Mouse (Mus musculus) forebrain, postnatal 0 days (tissue): ENCODE results near the gene Tesmin. TPM values are rescaled to one million over a fixed set of nuclear protein-coding genes. Genes with fewer than 3 reads are reported as not detected.

Experiments used
- ATAC-seq: fragments of 200-750 bp; cut with Nextera tagmentation; 2 replicates; pipeline ENCODE4 v1.8.0; 2017; ENCODE audit warnings: mild to moderate bottlenecking, moderate library complexity
- DNase-seq: peaks from one replicate; pipeline ENCODE4 v3.0.0-alpha.2; 2015
- H3K27ac ChIP-seq: fragments of 300-500 bp; sonication (generic); 2 replicates; pipeline ENCODE4 v1.5.1; 2014; ENCODE audit warnings: low read depth, mild to moderate bottlenecking, antibody characterized with exemption, low read length, moderate library complexity, mixed read lengths
- H3K27me3 ChIP-seq: fragments of 300-500 bp; sonication (generic); 2 replicates; pipeline ENCODE4 v1.6.1; 2014; ENCODE audit warnings: mild to moderate bottlenecking, low read length, mixed read lengths; ENCODE audit not compliant: insufficient read depth
- H3K36me3 ChIP-seq: fragments of 300-500 bp; sonication (generic); 2 replicates; pipeline ENCODE4 v1.6.1; 2014; ENCODE audit warnings: mild to moderate bottlenecking, moderate library complexity; ENCODE audit not compliant: insufficient read depth
- H3K4me1 ChIP-seq: fragments of 300-500 bp; sonication (generic); 2 replicates; pipeline ENCODE4 v1.6.1; 2014; ENCODE audit warnings: antibody characterized with exemption; ENCODE audit not compliant: insufficient read depth
- H3K4me2 ChIP-seq: fragments of 300-500 bp; sonication (generic); 2 replicates; pipeline ENCODE4 v1.6.1; 2014; ENCODE audit warnings: low read depth, mild to moderate bottlenecking, moderate library complexity
- H3K4me3 ChIP-seq: fragments of 300-500 bp; sonication (generic); 2 replicates; pipeline ENCODE4 v1.5.1; 2014; ENCODE audit warnings: low read depth, low read length, mixed read lengths
- H3K9ac ChIP-seq: fragments of 300-500 bp; sonication (generic); 2 replicates; pipeline ENCODE4 v1.6.1; 2014; ENCODE audit warnings: mild to moderate bottlenecking
- H3K9me3 ChIP-seq: fragments of 300-500 bp; sonication (generic); 2 replicates; pipeline ENCODE4 v1.6.1; 2016; ENCODE audit warnings: low read length
- CTCF ChIP-seq: sonication (generic); IDR thresholded peaks from 2 replicates; pipeline ENCODE4 v1.5.1; 2016; ENCODE audit warnings: antibody characterized with exemption, control low read depth, low read depth
- WGBS: fragments of 180-500 bp; shearing (Covaris S2); extraction: QIAGEN DNeasy Blood & Tissue Kit; methylation state at CpG from one replicate; pipeline ENCODE4 v1.1.7; 2014; 5-methylcytosine and 5-hydroxymethylcytosine counted together
- polyA plus RNA-seq: library from polyadenylated mRNA; unstranded; fragments of >200 nt; fragmentation: Nextera tagmentation; extraction: Ambion mirVana; gene quantifications from 2 replicates; pipeline ENCODE4 v1.2.1, GENCODE M21; 2015
- total RNA-seq: library from RNA; depleted of rRNA; stranded (reverse); fragments of >200 nt; gene quantifications from 2 replicates; pipeline ENCODE4 v1.2.3, GENCODE M21; 2014

Gene Tesmin
- total and polyA plus RNA-seq, 2 experiments from 2014 or later = 0.71 to 1.5 TPM

DNA sequence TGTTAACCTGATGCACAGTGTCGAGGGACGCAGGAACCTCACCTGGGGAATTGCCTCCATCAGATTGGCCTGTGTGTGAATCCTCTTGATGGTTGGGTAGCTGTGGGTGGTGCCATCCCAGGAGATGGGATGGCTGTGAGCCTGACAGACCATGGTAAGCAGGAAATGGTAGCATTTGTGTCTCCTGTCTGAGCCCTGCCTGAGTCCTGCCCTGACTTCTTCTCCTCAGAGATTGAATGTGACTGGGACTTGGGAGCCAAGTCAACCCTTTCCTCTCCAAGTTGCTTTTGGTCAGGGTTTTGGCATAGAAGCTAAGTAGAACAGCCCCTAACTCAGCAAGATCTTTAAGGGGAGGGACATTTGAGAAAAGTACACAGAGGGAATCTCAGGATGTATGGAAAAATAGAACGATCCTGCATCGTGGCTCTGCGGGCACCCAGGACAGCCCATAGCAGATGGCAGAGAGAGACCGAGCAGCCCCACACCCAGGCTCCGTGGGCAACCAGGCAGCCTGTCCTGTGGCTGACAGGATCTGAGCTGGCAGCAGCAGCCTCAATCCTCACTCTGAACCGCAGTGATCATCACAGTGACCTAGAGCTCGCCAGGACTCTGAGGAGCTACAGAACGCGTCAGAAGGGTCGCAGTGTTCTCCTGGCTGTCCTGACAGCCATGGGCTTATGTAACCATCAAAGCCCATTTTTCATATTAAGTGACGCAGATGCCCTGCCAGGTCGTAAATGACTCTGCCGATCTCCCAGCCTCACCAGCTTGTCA is 39.6 kb downstream of the Tesmin start:
- TF ChIP-seq CTCF = no peak
- Histone ChIP-seq H3K36me3 (no peaks in the 10 kb centered on the region), H3K27me3 (no peaks in the 10 kb centered on the region), H3K9me3 (no peaks in the 10 kb centered on the region), H3K4me2 (no peak overlapping the region), H3K4me3 (no peak overlapping the region), H3K27ac (no peak overlapping the region), H3K4me1 (no peaks in the 10 kb centered on the region), H3K9ac (no peak overlapping the region)
- DNase-seq (no peak), ATAC-seq (no peak; the same call in 1 of the 2 replicates)
- 77% methylated on average over 15 of the region's 15 CpGs for whole genome bisulfite sequencing

DNA sequence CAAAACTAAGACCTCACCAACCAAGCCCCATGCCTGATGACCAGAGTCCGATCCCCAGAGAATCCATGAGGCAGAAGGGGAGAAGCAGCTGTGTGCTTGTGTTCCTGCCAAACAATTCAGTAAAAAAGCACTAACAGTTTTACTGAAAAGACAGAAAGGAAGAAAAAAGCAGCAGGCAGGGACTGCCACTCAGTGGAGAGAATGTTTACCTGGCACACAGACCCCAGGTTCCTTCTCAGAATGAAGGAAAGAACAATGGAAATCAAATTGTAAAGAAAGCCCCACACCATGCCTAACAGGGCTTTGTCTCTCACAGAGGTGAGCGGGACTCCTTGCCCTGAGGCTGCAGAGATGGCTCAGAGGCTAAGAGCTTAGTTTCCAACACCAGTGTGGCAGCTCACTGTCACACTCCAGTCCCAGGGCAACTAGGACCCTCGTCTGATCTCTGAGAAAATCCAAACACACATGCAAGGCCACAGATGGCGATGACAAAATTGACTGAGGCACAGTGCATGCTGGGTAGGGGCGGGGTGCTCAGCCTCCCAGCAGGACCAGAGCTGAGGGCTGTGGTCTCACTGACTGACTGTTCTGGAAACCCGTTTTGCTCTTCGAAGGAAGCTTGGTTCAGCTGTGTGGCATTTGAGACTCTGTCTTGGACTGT is 40.6 kb downstream of the Tesmin start:
- Histone ChIP-seq H3K9me3 (no peaks in the 10 kb centered on the region), H3K27me3 (no peaks in the 10 kb centered on the region), H3K36me3 (no peaks in the 10 kb centered on the region), H3K4me2 (no peak overlapping the region), H3K9ac (0 out of 2 replicates have a peak overlapping the region, but pooled peaks have one; percentile 28), H3K4me1 (no peaks in the 10 kb centered on the region), H3K4me3 (no peak overlapping the region), H3K27ac (peak overlapping the region; percentile 50)
- 36% methylated on average over 7 of the region's 7 CpGs for WGBS
- TF ChIP-seq CTCF = peak; percentile 38
- ATAC-seq (peak; percentile 76), DNase-seq (peak; percentile 39)

DNA sequence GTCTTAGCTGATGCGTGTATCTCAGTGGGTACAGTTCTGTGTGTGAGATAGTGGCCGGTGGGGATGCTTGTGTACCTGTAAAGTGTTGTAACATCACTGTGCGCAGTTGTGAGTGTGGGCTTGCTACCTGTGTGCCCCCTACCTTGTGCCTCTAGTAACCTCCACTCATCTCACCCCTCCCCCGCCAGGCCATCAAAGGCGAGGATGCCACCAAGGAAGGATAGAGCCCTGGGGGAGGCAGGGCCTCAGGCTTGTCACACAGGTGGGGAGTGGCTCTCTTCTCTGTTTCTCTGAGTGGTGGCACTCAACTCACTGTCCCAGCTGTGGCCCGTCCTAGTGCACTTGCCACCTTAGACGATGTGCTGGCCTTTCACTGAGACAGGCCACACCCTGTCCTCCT is 42.4 kb downstream of the Tesmin start:
- no peak overlapping the region for H3K27ac ChIP-seq
- no peak for TF ChIP-seq CTCF
- no peaks in the 10 kb centered on the region for H3K9me3 ChIP-seq
- no peak overlapping the region for H3K9ac ChIP-seq
- DNase-seq (no peak), ATAC-seq (no peak)
- WGBS = 82% methylated on average over 7 of the region's 7 CpGs
- H3K27me3 ChIP-seq = no peaks in the 10 kb centered on the region
- no peak overlapping the region for H3K4me2 ChIP-seq
- H3K4me3 ChIP-seq = no peak overlapping the region
- H3K4me1 ChIP-seq = no peaks in the 10 kb centered on the region
- no peaks in the 10 kb centered on the region for H3K36me3 ChIP-seq

DNA sequence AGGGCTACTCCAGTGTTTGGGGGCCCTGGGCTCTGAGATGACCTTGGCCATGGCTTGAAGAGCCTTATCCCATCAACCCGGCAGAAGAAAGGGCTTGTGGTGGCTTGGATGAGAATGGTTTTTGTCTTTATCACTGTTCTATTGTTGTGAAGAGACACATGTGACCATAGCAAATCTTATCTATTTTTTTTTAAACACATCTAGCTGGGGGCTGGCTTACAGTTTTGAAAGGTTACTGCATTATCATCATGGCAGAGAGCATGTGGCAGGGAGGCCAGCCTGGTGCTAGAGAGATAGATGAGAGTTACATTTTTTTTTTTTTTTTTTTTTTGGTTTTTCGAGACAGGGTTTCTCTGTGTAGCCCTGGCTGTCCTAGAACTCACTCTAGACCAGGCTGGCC is 43.3 kb downstream of the Tesmin start:
- Histone ChIP-seq H3K4me2 (no peak overlapping the region), H3K27me3 (no peaks in the 10 kb centered on the region), H3K36me3 (no peaks in the 10 kb centered on the region), H3K4me1 (no peaks in the 10 kb centered on the region), H3K4me3 (no peak overlapping the region), H3K9ac (no peak overlapping the region), H3K27ac (no peak overlapping the region), H3K9me3 (no peaks in the 10 kb centered on the region)
- TF ChIP-seq CTCF = no peak
- ATAC-seq (no peak), DNase-seq (no peak)
- 93% methylated on average over 1 of the region's 2 CpGs for WGBS

DNA sequence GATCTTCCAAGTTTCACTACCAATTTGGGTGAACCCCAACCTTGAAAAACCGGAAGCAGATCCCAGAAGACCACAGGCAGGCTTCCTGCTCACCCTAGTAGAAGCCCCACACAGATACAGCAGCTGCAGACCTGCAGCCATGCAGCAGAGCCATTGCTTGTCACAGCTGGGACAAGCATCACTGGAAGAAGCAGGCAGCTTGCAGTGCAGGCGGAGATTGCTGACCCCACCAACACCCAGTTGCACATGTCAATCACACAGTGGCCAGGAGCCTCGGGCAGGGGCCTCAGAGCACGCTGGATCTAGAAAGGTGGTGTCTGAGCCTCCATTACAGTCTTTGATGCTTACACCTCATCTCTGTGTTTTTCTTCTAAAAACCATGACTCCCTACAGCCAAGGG is 45.5 kb downstream of the Tesmin start:
- Histone ChIP-seq H3K4me1 (no peaks in the 10 kb centered on the region), H3K36me3 (no peaks in the 10 kb centered on the region), H3K4me3 (no peak overlapping the region), H3K4me2 (no peak overlapping the region), H3K27ac (no peak overlapping the region), H3K9ac (no peak overlapping the region), H3K9me3 (no peaks in the 10 kb centered on the region), H3K27me3 (no peaks in the 10 kb centered on the region)
- DNase-seq (no peak), ATAC-seq (no peak)
- WGBS = 40% methylated on average over 4 of the region's 4 CpGs
- no peak for TF ChIP-seq CTCF

DNA sequence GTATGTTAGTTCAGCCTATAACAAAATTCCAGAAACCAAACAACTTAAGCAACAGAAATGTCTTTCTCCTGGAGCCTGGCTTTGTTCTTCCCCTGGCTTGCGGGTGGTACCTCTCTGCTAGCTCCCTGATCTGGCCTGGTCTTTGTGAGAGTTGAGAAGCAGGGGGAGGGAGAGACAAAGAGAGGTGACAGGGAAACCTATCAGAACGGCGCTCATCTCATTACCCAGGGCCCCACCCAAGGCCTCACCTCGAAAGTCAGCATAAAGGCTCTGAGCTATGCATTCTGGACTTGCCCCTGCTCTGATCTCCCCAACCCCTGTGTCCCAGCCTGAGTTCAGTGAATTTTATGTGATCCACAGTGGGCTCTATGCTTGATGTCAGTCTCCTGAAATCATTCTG is 46.0 kb downstream of the Tesmin start:
- no peak for TF ChIP-seq CTCF
- no peak overlapping the region for H3K4me2 ChIP-seq
- WGBS = 36% methylated on average over 4 of the region's 4 CpGs
- H3K36me3 ChIP-seq = no peaks in the 10 kb centered on the region
- no peaks in the 10 kb centered on the region for H3K27me3 ChIP-seq
- DNase-seq (no peak), ATAC-seq (no peak)
- no peaks in the 10 kb centered on the region for H3K9me3 ChIP-seq
- H3K27ac ChIP-seq = no peak overlapping the region
- H3K4me3 ChIP-seq = no peak overlapping the region
- no peaks in the 10 kb centered on the region for H3K4me1 ChIP-seq
- no peak overlapping the region for H3K9ac ChIP-seq

DNA sequence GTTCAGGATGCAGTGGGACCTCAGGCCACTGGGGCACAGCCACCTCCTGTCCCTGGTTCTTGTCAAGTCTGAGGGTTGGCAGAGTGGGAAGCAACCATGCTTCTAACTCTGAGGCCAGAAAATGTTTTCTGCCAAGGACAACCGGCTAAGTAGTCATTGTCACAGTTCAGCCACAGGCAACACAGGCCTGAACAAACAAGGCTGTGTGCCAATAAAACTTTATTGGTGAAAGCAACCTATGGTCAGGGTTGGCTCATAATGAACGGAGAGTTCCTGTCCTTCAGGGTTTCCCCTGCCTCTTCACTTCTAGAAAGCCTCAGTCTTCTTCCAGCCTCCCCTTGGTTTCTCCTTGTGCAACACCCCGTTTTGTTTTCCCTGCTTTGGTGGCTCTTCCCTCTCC is 47.2 kb downstream of the Tesmin start:
- H3K9me3 ChIP-seq = no peaks in the 10 kb centered on the region
- no peak for ATAC-seq
- H3K27me3 ChIP-seq = no peaks in the 10 kb centered on the region
- DNase-seq = no peak
- 78% methylated on average over 3 of the region's 3 CpGs for WGBS
- no peak overlapping the region for H3K9ac ChIP-seq
- no peak overlapping the region for H3K4me3 ChIP-seq
- TF ChIP-seq CTCF = no peak
- H3K27ac ChIP-seq = no peak overlapping the region
- H3K4me1 ChIP-seq = no peaks in the 10 kb centered on the region
- no peaks in the 10 kb centered on the region for H3K36me3 ChIP-seq
- no peak overlapping the region for H3K4me2 ChIP-seq
